Mouse (Mus musculus) layer of hippocampus, adult 8-10 months (tissue): ENCODE results near the gene Gm9376. TPM values are rescaled to one million over a fixed set of nuclear protein-coding genes. Genes with fewer than 3 reads are reported as not detected.
A peak's percentile ranks its signal among the peaks of the same experiment; 100 is the strongest.

Experiments used
- DNase-seq, 2 experiments: peaks; one replicate each; pipeline ENCODE4 v3.0.0; 2022; ENCODE audit warnings: low spot score in 2 of 2
- microRNA-seq, 2 experiments: library from miRNA; unstranded; fragments of <30 nt; microRNA quantifications; one replicate each; pipeline ENCODE4 v1.2.0; 2022
- total RNA-seq, 4 experiments: library from RNA; stranded (reverse); gene quantifications; 2 replicates each; pipeline ENCODE4 v1.2.4; 2022

Gene Gm9376
- total RNA-seq, 4 experiments from 2014 or later = not detected

DNA sequence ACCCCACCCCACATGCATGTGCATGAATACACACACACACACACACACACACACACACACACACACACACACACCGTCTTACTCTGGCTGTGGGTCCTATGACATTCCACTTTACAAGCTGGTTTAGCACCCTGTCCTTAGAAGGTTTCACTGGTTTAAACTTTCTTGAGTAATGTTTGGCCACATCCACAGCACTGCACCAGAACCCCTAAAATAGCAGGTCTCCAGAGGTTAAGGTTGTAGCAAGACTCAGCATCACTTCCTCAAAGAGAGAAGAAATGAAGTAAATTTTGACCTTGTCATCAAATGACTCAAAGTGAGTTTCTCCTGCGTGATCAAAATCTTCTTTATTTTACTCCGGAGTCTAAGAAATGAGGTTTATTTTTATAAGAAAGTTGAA, 15.5 kb downstream of the Gm9376 start:
- no peak for DNase-seq

DNA sequence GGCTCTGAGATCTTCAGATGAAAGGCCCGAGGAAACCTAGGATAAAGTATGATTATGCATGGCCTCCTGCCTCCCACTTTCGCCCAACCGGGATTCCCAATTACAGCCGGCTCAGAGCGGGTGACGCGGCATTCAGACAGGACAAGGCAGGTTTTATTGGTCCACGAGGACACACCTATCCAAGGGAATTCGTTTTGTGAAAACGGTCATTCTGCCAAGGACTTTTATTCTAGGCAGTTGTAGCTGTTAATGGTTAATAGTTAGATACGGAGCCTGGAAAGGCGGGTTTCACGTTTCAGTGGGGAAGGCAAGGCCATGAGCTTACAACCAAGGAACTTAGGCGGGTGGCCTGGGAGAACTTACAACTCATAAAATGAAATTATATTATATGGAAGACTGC, 16.2 kb downstream of the Gm9376 start:
- no peak for DNase-seq

DNA sequence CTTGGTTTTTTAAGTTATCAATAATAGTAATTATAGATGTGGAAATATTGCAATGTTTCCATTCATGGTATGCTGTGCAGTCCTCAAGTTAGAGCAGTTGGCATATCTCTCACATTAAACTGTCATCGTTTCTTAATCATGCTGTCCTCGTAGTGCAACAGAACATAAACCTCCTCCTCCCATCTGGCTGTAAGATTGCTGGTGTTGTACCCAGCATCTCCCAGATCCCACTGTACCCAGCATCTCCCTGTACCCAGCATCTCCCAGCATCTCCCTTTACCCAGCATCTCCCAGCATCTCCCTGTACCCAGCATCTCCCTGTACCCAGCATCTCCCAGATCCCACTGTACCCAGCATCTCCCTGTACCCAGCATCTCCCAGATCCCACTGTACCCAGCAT, 19.3 kb downstream of the Gm9376 start:
- DNase-seq = peak; percentile 7 to 22

DNA sequence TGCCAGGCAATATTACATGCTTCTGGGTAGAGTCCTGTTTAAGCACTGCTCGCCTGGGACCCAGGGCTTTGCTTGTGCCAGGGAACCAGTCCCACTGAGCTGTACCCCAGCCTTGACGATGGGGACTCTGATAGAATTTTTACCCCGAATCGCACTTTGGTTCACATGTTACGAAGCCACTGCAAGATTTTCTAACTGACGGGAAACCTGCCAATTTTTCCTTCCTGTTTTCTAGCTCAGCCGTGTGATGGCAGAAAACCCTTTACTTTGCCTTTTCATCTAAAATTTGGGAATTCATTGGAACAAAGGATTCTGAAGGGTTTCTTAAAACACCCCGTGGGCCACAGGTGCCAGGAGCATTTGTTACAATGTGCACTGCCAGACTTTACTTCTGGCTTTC, 22.4 kb downstream of the Gm9376 start:
- no peak for DNase-seq

DNA sequence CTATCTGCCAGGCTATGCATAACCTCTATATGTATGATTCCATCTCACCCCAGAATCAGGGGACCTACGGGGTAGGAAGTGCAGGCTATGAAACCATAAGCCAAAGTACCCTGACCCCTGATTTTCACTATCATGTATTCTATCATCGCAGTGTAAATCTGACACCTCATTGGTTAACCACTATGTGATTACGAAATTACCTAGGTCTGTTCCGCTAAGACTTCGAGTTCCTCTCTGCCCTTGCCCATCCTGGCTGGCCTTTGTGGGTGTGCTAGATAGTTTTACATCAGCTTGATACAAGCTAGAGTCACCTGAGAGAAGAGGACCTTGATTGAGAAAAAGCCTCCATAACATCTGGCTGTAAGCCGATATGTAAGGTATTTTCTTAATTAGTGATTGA, 23.2 kb downstream of the Gm9376 start:
- no peak for DNase-seq

DNA sequence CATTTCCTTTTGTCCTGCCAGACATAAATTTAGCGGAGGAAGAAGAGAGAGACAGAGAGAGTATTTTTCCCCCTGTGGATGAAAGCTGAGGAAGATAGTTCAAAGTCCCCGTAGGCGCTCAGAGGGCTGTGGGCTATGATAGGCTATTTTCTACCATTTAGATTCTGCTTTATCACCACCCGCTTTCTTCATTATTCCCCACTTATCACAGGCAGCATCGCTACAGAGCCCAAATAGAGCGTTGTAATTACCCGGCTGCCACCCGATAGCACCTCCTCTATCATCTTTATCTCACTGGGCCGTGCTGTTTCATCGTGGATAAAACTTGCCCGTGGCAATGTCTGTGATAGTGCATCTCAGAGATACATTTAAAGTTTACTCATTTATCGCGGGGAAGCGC, 35.8 kb downstream of the Gm9376 start:
- DNase-seq = no peak

DNA sequence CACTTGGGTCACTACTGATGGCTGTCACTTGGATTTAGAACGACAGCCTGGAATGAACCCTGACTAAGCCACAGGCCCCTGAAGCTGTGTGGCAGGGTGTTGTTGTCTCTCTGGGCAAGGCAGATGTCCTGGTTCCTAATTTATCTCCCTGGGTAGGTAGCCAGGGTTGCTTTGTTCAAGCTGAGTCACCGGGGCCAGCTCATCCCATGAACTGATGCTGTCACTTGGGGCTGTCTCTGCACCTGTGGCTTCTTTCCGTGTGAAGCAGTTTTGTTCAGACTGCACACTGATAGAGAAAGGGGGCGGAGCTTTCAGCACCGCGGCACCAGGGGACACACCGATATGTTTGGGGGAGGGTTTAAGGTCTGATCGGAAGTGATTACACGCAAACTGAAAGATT, 37.8 kb downstream of the Gm9376 start:
- no peak for DNase-seq

DNA sequence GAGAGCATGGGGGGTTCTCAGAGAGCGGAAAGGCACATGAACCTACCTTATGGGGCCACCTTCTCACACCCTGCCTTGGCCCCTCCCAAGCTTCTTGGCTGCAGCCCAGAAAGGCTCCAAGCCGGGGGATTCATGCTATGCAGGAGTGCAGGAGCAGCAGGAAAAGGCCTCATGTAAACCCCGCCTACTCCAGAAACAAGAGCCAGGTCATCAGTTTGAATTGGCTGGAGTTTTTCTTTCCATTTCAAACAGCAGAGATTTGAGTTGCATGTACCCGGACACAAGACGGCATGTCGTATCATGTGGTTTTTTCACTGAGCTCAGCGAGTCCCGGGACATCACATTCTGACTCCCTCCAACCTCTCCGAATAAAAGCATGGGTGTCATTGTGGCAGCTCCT, 39.2 kb downstream of the Gm9376 start:
- no peak for DNase-seq

DNA sequence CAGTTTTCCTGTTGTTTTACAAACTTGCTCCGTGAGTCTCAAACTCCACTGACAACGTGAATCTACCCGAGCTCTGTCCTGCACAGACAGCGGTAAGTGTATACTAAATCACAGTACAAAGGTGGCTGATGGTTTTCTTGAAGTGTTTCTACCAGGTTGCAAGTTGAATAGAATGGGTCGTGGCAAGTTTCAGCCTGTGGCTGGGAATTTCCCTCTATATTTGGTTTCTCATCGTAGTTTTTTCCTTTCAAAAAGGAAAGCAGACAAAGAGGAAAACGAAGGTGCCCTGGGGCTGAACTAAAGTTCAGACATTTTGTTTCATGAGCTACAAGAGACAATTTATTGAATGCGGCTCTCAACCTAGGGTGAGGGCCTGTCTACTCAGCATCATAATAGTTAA, 40.3 kb downstream of the Gm9376 start:
- no peak for DNase-seq

DNA sequence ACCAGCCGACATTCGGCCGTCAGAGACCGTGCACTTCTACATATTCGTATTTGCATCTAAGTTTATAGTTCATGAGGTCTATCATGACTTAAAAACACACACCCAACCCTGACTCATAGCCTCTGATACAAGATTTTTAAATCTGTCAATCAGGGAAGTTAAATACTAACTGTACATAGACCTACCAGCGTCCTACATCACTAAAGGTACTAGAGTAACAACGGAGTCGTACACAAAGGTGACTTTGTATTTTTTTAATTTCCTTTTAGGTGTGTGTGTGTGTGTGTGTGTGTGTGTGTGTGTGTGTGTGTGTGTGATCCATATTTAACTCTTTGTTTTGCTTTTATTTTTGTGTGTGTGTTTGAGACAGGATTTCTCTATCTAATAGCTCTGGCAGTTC, 44.9 kb downstream of the Gm9376 start:
- no peak for DNase-seq

DNA sequence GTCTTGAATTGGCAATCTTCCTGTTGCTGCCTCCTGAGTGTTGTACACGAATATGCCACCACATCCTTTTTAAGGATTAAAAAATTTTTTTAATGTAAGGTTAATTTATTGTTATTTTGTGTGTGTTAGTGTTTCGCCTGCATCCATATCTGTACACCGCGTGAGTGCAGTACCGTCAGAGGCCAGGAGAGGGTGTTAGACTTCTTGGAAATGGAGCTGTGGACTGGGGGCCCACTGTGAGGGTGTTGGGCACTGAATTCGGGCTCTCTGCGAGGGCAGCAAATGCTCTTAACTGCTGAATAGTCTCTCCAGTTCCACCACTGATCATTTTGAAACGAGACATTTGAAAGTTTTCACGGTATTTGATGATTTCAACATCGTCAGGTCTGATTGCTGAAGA, 45.9 kb downstream of the Gm9376 start:
- no peak for DNase-seq

DNA sequence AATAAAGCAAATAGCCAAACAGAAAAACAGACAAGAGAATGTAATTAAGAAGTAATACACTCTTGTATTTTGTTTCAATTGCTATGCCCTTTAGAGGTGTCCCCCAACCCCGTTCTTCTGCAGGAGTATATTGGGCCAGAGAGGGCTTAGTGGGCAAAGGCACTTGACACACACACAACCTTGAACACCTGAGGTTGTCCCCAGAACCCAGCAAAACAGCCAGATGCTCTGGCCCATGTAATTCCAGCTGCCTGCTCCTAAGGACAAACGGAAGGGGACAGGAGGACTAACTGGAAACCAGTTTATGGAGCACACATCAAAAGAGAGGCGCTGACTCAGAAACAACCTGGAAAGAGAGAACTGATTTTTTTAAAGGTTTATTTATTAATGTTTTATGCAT, 47.2 kb downstream of the Gm9376 start:
- DNase-seq = no peak

DNA sequence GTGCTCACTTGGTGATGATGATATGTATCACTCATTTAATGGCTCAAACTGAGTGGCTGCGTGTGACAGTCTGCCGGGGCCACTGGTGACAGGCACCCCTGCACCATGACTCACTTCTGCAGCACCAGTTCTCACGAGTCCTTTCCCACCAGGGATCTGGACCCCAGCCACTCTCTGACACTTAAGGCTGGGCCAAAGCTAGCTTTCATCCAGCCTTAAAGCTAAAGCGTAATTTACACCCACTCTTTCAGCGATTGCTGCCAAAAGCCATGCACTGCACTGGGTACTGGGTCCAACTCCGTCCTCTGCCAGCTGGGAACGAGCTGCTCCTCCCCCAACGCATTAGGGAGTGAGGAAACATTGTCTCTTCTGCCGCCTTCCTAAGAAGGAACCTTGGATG, 50.5 kb downstream of the Gm9376 start:
- DNase-seq = peak in 1 of 2 experiments; percentile 5

Small RNA genes within 50 kb of the gene (microRNA-seq; reads per million reads assigned to microRNA genes)
- gene Mir6241 = 0 reads per million in 2 experiments

Other genes with a start within 250 kb of the Gm9376 start
- gene Dct, start 214.7 kb upstream of the Gm9376 start, total RNA-seq = 1 to 10 TPM in 1 of 4 experiments, under 1 TPM in 3; 0.18 to 2.0 (median 0.73) TPM
- 10 to 100 TPM; 10.0 to 12.9 (median 11.3) TPM for gene Tgds, start 134.2 kb upstream of the Gm9376 start, total RNA-seq
- gene Gpr180, start 129.8 kb upstream of the Gm9376 start, total RNA-seq = 10 to 100 TPM; 22.0 to 25.2 (median 23.0) TPM
- 10 to 100 TPM in 2 of 4 experiments, 1 to 10 TPM in 2; 7.5 to 10.4 (median 9.3) TPM for gene Sox21, start 29.9 kb upstream of the Gm9376 start, total RNA-seq